Mouse (Mus musculus): ENCODE measurements around the gene Shoc2. TPM values are rescaled to one million over a fixed set of nuclear protein-coding genes. Genes with fewer than 3 reads are reported as not detected.

Gene Shoc2
- polyA plus RNA-seq, 2 experiments: 26.9 to 44.8 TPM

DNA sequence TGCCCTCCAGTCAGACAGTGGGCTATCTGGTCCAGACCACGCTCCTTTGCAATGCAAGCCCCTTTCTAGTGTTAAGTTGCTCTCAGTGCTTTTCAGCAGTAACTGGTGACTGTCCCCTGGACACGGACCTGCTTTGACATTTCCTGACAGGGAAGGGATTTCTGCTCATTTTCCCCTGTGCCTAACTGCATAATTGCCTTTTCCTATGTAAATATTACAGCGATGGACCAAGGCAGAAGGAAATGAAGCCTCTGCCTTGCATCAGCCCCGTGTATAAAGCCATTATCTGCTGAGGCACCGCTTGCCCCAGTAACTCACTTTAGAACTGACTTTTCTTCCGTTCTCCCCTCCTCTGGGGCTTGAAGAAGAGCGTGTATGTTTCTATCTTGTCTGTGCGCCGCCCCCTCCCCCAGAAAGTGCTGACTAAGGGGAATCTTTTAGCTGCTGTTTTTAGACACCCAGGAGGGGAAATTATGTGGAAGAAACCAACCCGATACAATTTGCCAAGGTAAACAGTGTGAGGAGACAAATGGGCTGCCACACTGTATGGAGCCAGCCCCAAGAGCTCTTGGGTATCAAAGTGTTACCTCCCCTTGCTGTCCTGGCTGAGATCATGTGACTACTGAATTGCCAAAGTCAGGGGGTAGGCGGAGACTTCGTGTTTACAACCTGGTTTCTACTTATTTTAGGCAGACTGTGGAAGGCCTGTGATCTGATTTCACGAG is 104.2 kb downstream of the Shoc2 start:
- Histone ChIP-seq H3K4me1 (ENCODE audit: control insufficient read depth, insufficient read depth, low read length) (peaks cover 24% of the 10 kb centered on the region), H3K27me3 (ENCODE audit: control insufficient read depth, insufficient read depth, low read length) (peaks cover 46% of the 10 kb centered on the region), H3K4me3 (replicated peaks; ENCODE audit: low read length) (no peak overlapping the region), H3K9me3 (ENCODE audit: control insufficient read depth, low read length) (no peaks in the 10 kb centered on the region), H3K27ac (replicated peaks; ENCODE audit: low read depth, low read length) (no peak overlapping the region), H3K9ac (ENCODE audit: low read depth, low read length, severe bottlenecking) (no peak overlapping the region), H3K4me2 (replicated peaks; ENCODE audit: low read depth, low read length, severe bottlenecking) (no peak overlapping the region), H3K36me3 (ENCODE audit: control insufficient read depth, insufficient read depth, low read length) (no peaks in the 10 kb centered on the region)
- 5% methylated on average over 13 of the region's 13 CpGs for WGBS
- ATAC-seq (ENCODE audit: low FRiP score, low read depth): no peak
- TF ChIP-seq POLR2A (IDR thresholded peaks at IDR 0.05; ENCODE audit: borderline replicate concordance, extremely low read depth, insufficient read depth, insufficient read length): no peak
- no peak for DNase-seq (ENCODE audit: low spot score)

- no peak for DNase-seq (ENCODE audit: low spot score)
- H3K27me3 ChIP-seq (ENCODE audit: control insufficient read depth, insufficient read depth, low read length): peaks cover 31% of the 10 kb centered on the region
These were observed 107.5 kb downstream of the Shoc2 start for GRCm38 (mm10) chr19:54051651-54052050.

GRCm38 (mm10) chr19:54055845-54056244 is 111.7 kb downstream of the Shoc2 start:
- no peak for TF ChIP-seq POLR2A (IDR thresholded peaks at IDR 0.05; ENCODE audit: borderline replicate concordance, extremely low read depth, insufficient read depth, insufficient read length)
- H3K9ac ChIP-seq (ENCODE audit: low read depth, low read length, severe bottlenecking): no peak overlapping the region
- H3K27me3 ChIP-seq (ENCODE audit: control insufficient read depth, insufficient read depth, low read length): no peaks in the 10 kb centered on the region; the same call in 1 of the 2 replicates
- H3K4me1 ChIP-seq (ENCODE audit: control insufficient read depth, insufficient read depth, low read length): no peaks in the 10 kb centered on the region
- WGBS: 75% methylated on average over 5 of the region's 5 CpGs
- DNase-seq (ENCODE audit: low spot score): no peak
- no peak overlapping the region for H3K4me2 ChIP-seq (replicated peaks; ENCODE audit: low read depth, low read length, severe bottlenecking)
- no peak overlapping the region for H3K4me3 ChIP-seq (replicated peaks; ENCODE audit: low read length)
- no peak overlapping the region for H3K27ac ChIP-seq (replicated peaks; ENCODE audit: low read depth, low read length)
- no peak for ATAC-seq (ENCODE audit: low FRiP score, low read depth)
- no peaks in the 10 kb centered on the region for H3K36me3 ChIP-seq (ENCODE audit: control insufficient read depth, insufficient read depth, low read length)
- no peaks in the 10 kb centered on the region for H3K9me3 ChIP-seq (ENCODE audit: control insufficient read depth, low read length)

More at GRCm38 (mm10) chr19:54051651-54052050, 107.5 kb downstream of the Shoc2 start:
- 60% methylated on average over 4 of the region's 4 CpGs for WGBS
- H3K9ac ChIP-seq (ENCODE audit: low read depth, low read length, severe bottlenecking): no peak overlapping the region
- H3K36me3 ChIP-seq (ENCODE audit: control insufficient read depth, insufficient read depth, low read length): no peaks in the 10 kb centered on the region
- peaks cover 11% of the 10 kb centered on the region for H3K4me1 ChIP-seq (ENCODE audit: control insufficient read depth, insufficient read depth, low read length)
- no peak overlapping the region for H3K4me2 ChIP-seq (replicated peaks; ENCODE audit: low read depth, low read length, severe bottlenecking)
- no peak for ATAC-seq (ENCODE audit: low FRiP score, low read depth)
- no peaks in the 10 kb centered on the region for H3K9me3 ChIP-seq (ENCODE audit: control insufficient read depth, low read length)
- H3K4me3 ChIP-seq (replicated peaks; ENCODE audit: low read length): no peak overlapping the region
- no peak for TF ChIP-seq POLR2A (IDR thresholded peaks at IDR 0.05; ENCODE audit: borderline replicate concordance, extremely low read depth, insufficient read depth, insufficient read length)
- no peak overlapping the region for H3K27ac ChIP-seq (replicated peaks; ENCODE audit: low read depth, low read length)

DNA sequence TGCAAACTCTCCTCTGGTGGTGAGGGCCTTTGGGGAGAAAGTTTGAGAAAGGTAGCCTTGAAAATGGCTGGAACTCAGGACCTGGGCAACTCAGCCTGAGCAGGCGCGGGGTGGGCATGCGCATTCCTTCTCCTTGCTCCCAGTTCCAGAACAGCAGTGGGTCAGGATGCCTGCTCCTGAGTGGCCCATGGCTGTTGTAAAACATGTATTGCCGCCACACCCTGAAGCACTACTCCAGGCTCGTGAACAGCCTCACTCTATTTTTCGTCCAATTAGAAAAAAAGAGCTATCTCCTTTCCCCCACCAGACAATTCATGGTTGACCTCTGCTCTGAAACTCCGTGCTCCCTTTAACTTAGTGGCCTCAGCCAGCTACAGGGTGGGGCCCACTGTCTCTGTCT is 124.3 kb downstream of the Shoc2 start:
- Histone ChIP-seq H3K9me3 (ENCODE audit: control insufficient read depth, low read length) (no peaks in the 10 kb centered on the region), H3K36me3 (ENCODE audit: control insufficient read depth, insufficient read depth, low read length) (no peaks in the 10 kb centered on the region), H3K4me3 (replicated peaks; ENCODE audit: low read length) (no peak overlapping the region), H3K4me1 (ENCODE audit: control insufficient read depth, insufficient read depth, low read length) (no peaks in the 10 kb centered on the region), H3K27me3 (ENCODE audit: control insufficient read depth, insufficient read depth, low read length) (no peaks in the 10 kb centered on the region), H3K27ac (replicated peaks; ENCODE audit: low read depth, low read length) (no peak overlapping the region), H3K9ac (ENCODE audit: low read depth, low read length, severe bottlenecking) (no peak overlapping the region), H3K4me2 (replicated peaks; ENCODE audit: low read depth, low read length, severe bottlenecking) (no peak overlapping the region)
- no peak for DNase-seq (ENCODE audit: low spot score)
- no peak for ATAC-seq (ENCODE audit: low FRiP score, low read depth)
- WGBS: 81% methylated on average over 7 of the region's 7 CpGs
- no peak for TF ChIP-seq POLR2A (IDR thresholded peaks at IDR 0.05; ENCODE audit: borderline replicate concordance, extremely low read depth, insufficient read depth, insufficient read length)

DNA sequence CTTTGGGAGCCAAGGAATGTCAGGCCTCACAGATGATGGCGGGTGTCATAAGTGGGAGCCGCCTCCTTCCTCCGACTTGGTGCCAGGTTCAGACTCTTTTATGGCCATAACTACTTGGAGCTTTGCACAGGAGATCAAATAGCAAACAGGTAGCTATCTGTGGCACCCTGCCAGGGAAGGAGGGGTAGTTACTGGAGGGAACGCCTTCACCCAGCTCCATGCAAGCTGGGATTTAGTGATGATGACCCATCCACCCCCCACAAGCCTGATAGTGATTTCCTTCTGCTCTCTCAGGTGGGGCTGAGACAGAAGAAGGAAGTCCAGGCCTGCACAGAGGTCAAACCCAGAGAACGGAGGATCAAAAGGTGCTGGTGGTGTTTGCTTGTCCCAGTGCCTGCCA is 126.4 kb downstream of the Shoc2 start:
- Histone ChIP-seq H3K4me2 (replicated peaks; ENCODE audit: low read depth, low read length, severe bottlenecking) (no peak overlapping the region), H3K27ac (replicated peaks; ENCODE audit: low read depth, low read length) (no peak overlapping the region), H3K36me3 (ENCODE audit: control insufficient read depth, insufficient read depth, low read length) (no peaks in the 10 kb centered on the region), H3K27me3 (ENCODE audit: control insufficient read depth, insufficient read depth, low read length) (no peaks in the 10 kb centered on the region), H3K9me3 (ENCODE audit: control insufficient read depth, low read length) (no peaks in the 10 kb centered on the region), H3K9ac (ENCODE audit: low read depth, low read length, severe bottlenecking) (no peak overlapping the region), H3K4me1 (ENCODE audit: control insufficient read depth, insufficient read depth, low read length) (no peaks in the 10 kb centered on the region), H3K4me3 (replicated peaks; ENCODE audit: low read length) (no peak overlapping the region)
- no peak for DNase-seq (ENCODE audit: low spot score)
- 72% methylated on average over 5 of the region's 5 CpGs for WGBS
- no peak for ATAC-seq (ENCODE audit: low FRiP score, low read depth)
- no peak for TF ChIP-seq POLR2A (IDR thresholded peaks at IDR 0.05; ENCODE audit: borderline replicate concordance, extremely low read depth, insufficient read depth, insufficient read length)

All from limb, embryonic 14.5 days (tissue).